Mouse (Mus musculus) liver, embryonic 11.5 days (tissue): ENCODE measurements at regions not wholly inside any gene's neighbourhood (a gene's known extent, or its start where the extent isn't known, plus 50 kb on each side); places are given as distances from the start of the nearest gene placed in this dataset.
"Not testable (repeated sequence)": the region's sequence is repeated elsewhere in the genome, so short reads cannot be mapped to it uniquely, and the experiment has no call there.

ENCODE experiments used
- ATAC-seq: fragments of 200-750 bp; cut with Nextera tagmentation; replicated peaks from 2 replicates; pipeline ENCODE4 v1.8.0; 2017; ENCODE audit warnings: moderate number of reproducible peaks, mild to moderate bottlenecking, moderate TSS enrichment, moderate library complexity; ENCODE audit not compliant: low FRiP score
- DNase-seq: peaks from one replicate; pipeline ENCODE4 v3.0.0-alpha.2; 2017; ENCODE audit warnings: low spot score
- H3K27ac ChIP-seq: fragments of 300-500 bp; sonication (generic); 2 replicates; pipeline ENCODE4 v1.5.1; 2014; ENCODE audit warnings: mild to moderate bottlenecking, low read depth, low read length, control low read depth
- H3K27me3 ChIP-seq: fragments of 300-500 bp; sonication (generic); replicated peaks from 2 replicates; pipeline ENCODE4 v1.6.1; 2014; ENCODE audit warnings: low read length, mixed read lengths; ENCODE audit not compliant: control insufficient read depth, insufficient read depth
- H3K36me3 ChIP-seq: fragments of 300-500 bp; sonication (generic); 2 replicates; pipeline ENCODE4 v1.6.1; 2014; ENCODE audit warnings: mild to moderate bottlenecking, low read length, moderate library complexity, mixed read lengths; ENCODE audit not compliant: control insufficient read depth, insufficient read depth
- H3K4me1 ChIP-seq: fragments of 300-500 bp; sonication (generic); replicated peaks from 2 replicates; pipeline ENCODE4 v1.6.1; 2014; ENCODE audit warnings: low read length, mixed read lengths; ENCODE audit not compliant: control insufficient read depth, insufficient read depth
- H3K4me2 ChIP-seq: fragments of 300-500 bp; sonication (generic); 2 replicates; pipeline ENCODE4 v1.6.1; 2014; ENCODE audit warnings: mild to moderate bottlenecking, control low read depth, moderate library complexity
- H3K4me3 ChIP-seq: fragments of 300-500 bp; sonication (generic); 2 replicates; pipeline ENCODE4 v1.5.1; 2014; ENCODE audit warnings: low read depth, low read length, control low read depth
- H3K9ac ChIP-seq: fragments of 300-500 bp; sonication (generic); 2 replicates; pipeline ENCODE4 v1.6.1; 2014; ENCODE audit warnings: low read depth, low read length, control low read depth
- H3K9me3 ChIP-seq: fragments of 300-500 bp; sonication (generic); 2 replicates; pipeline ENCODE4 v1.6.1; 2016; ENCODE audit warnings: low read length, inconsistent platforms, mixed read lengths; ENCODE audit not compliant: control insufficient read depth
- WGBS: fragments of 180-500 bp; shearing (Covaris S2); extraction: QIAGEN DNeasy Blood & Tissue Kit; methylation state at CpG from one replicate; pipeline ENCODE4 v1.1.7; 2014; 5-methylcytosine and 5-hydroxymethylcytosine counted together

DNA sequence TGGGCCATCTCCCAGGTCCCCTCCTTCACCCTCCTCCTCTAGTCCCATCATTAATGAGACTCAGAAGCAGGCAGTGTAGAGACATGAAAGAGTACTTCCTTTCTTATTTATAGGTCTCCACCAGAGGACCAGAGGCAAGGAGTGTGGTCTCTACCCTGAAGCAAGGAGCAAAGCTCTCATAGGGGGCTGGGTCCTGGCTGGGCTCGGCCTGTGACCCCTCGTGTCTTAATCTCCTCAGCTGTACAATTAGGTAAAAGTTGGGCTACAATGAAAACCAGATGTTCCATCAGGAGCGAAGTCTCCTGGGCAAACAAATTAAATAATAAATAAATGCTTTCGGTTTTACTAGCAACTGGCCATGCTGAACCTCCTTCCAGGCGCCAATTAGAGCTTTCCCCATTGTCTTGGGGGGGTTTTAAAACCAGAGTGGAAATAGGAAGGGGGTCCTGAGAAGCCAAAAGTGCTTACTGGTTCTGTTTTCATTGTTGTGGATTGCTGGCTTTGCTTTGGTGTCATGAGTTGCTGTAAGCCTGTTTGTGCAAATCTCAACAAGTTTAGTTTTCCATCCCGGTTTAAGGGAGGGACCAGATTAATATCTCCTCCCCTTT lies 454.2 kb upstream of the Sall1 start:
- H3K4me2 ChIP-seq: no peak overlapping the region
- H3K27me3 ChIP-seq: no peaks in the 10 kb centered on the region
- H3K4me1 ChIP-seq: no peaks in the 10 kb centered on the region; the same call in 1 of the 2 replicates
- H3K9me3 ChIP-seq: no peaks in the 10 kb centered on the region
- DNase-seq (no peak), ATAC-seq (no peak)
- no peak overlapping the region for H3K4me3 ChIP-seq
- H3K9ac ChIP-seq: no peak overlapping the region
- no peak overlapping the region for H3K27ac ChIP-seq
- H3K36me3 ChIP-seq: no peaks in the 10 kb centered on the region
- WGBS: 63% methylated on average over 6 of the region's 6 CpGs

- H3K9ac ChIP-seq: no peak overlapping the region
- H3K27me3 ChIP-seq: no peaks in the 10 kb centered on the region
- no peaks in the 10 kb centered on the region for H3K9me3 ChIP-seq
- no peaks in the 10 kb centered on the region for H3K4me1 ChIP-seq
- no peak overlapping the region for H3K4me2 ChIP-seq
- H3K36me3 ChIP-seq: no peaks in the 10 kb centered on the region
- no peak overlapping the region for H3K4me3 ChIP-seq
- DNase-seq (no peak), ATAC-seq (no peak)
- H3K27ac ChIP-seq: no peak overlapping the region
Measured at GRCm38 (mm10) chr8:89492336-89492735, 448.4 kb upstream of the Sall1 start.

GRCm38 (mm10) chr8:89482481-89482880 lies 438.5 kb upstream of the Sall1 start:
- H3K27me3 ChIP-seq, H3K36me3 ChIP-seq, H3K9me3 ChIP-seq, H3K4me1 ChIP-seq, H3K9ac ChIP-seq, DNase-seq, ATAC-seq, H3K27ac ChIP-seq, H3K4me3 ChIP-seq, H3K4me2 ChIP-seq: not testable (repeated sequence)
- 77% methylated on average over 1 of the region's 1 CpGs for WGBS

GRCm38 (mm10) chr8:89476930-89477329 lies 433.0 kb upstream of the Sall1 start:
- Histone ChIP-seq H3K9me3 (no peaks in the 10 kb centered on the region), H3K4me3 (no peak overlapping the region), H3K27ac (no peak overlapping the region), H3K36me3 (no peaks in the 10 kb centered on the region), H3K4me1 (no peaks in the 10 kb centered on the region), H3K27me3 (no peaks in the 10 kb centered on the region), H3K4me2 (no peak overlapping the region), H3K9ac (no peak overlapping the region)
- ATAC-seq (no peak), DNase-seq (no peak)
- 66% methylated on average over 4 of the region's 4 CpGs for WGBS

GRCm38 (mm10) chr8:89471116-89471515 lies 427.2 kb upstream of the Sall1 start:
- Histone ChIP-seq H3K36me3 (no peaks in the 10 kb centered on the region), H3K9ac (no peak overlapping the region), H3K27ac (no peak overlapping the region), H3K4me2 (no peak overlapping the region), H3K27me3 (no peaks in the 10 kb centered on the region), H3K4me3 (no peak overlapping the region), H3K9me3 (no peaks in the 10 kb centered on the region), H3K4me1 (no peaks in the 10 kb centered on the region)
- DNase-seq: no peak
- ATAC-seq: no peak
- 82% methylated on average over 5 of the region's 5 CpGs for WGBS

- H3K36me3 ChIP-seq: no peaks in the 10 kb centered on the region
- no peaks in the 10 kb centered on the region for H3K4me1 ChIP-seq
- no peak overlapping the region for H3K4me3 ChIP-seq
- H3K27me3 ChIP-seq: no peaks in the 10 kb centered on the region
- no peak overlapping the region for H3K4me2 ChIP-seq
- ATAC-seq: no peak
- WGBS: 88% methylated on average over 5 of the region's 5 CpGs
- no peak overlapping the region for H3K27ac ChIP-seq
- no peak overlapping the region for H3K9ac ChIP-seq
- DNase-seq: no peak
- no peaks in the 10 kb centered on the region for H3K9me3 ChIP-seq
Measured at GRCm38 (mm10) chr8:89468782-89469220, 424.8 kb upstream of the Sall1 start.

DNA sequence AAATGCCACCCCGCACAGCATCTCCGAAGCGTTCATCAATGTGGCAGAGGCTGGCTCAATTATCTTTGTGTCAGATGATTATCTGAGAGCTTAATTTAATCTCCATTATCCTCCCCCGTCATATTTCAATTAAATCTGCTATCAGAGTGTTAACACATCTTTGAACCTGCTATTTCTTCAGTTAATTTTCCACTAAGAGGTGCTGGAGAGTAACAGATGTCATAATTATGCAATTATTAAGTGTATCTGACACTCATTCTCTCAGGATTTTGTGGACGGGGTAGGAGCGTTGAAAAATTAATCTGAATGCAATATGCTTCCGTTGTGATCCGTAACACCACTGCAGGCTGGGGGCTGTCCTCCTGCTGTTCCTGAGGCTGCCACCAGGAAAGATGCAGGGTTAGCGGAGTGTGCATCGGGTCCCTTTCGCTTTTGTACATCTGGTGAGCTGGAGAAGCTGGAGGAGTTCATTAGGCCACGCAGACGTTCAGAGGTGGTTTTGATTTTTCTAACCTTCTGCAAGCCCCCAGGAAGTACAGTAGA lies 421.3 kb upstream of the Sall1 start:
- DNase-seq (no peak), ATAC-seq (no peak)
- no peaks in the 10 kb centered on the region for H3K27me3 ChIP-seq
- H3K4me1 ChIP-seq: no peaks in the 10 kb centered on the region
- H3K27ac ChIP-seq: no peak overlapping the region
- no peak overlapping the region for H3K4me2 ChIP-seq
- no peaks in the 10 kb centered on the region for H3K9me3 ChIP-seq
- WGBS: 86% methylated on average over 13 of the region's 13 CpGs
- H3K4me3 ChIP-seq: no peak overlapping the region
- H3K9ac ChIP-seq: no peak overlapping the region
- no peaks in the 10 kb centered on the region for H3K36me3 ChIP-seq

DNA sequence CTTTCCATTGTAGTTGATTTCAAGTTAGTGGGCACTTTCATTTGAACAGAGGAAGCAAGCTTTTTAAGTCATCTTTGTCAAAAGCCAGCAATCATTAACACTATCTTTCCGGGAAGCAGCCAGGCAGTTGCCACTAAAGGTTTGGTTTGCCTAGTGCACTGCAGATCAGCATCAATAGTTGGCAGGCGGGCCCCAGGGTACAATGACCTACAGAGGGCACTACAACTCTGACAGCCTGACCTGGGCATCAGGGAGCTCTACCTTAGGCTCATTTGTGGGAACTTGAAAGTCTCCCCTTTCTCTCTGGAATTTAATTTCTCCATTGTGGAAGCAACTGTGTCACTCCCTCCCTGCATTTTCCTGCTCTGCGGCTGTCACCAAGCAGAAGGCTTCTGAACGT lies 412.6 kb upstream of the Sall1 start:
- Histone ChIP-seq H3K27me3 (no peaks in the 10 kb centered on the region), H3K4me3 (no peak overlapping the region), H3K36me3 (no peaks in the 10 kb centered on the region), H3K9ac (no peak overlapping the region), H3K9me3 (no peaks in the 10 kb centered on the region), H3K4me2 (no peak overlapping the region), H3K4me1 (no peaks in the 10 kb centered on the region), H3K27ac (no peak overlapping the region)
- 48% methylated on average over 4 of the region's 4 CpGs for WGBS
- no peak for DNase-seq
- no peak for ATAC-seq

DNA sequence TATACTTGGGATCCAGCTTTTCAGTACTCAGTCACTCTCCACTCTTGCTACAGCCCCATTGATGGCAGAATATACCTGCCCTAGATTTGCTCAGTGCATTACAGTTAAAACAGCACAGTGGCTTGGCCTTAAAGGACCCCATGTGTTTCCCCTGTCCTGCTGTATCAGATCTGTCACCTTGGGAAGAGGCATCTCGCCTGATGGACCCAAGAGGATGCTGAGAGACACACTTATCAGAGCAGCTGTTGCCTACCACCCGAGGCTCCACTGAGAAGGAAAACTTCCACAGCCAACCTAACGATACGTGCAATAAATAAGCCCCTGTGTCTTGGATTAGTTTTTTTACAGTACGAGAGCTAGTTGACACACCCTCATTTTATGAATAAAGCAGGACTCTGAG lies 411.8 kb upstream of the Sall1 start:
- H3K4me1 ChIP-seq: no peaks in the 10 kb centered on the region
- H3K27ac ChIP-seq: no peak overlapping the region
- H3K9me3 ChIP-seq: no peaks in the 10 kb centered on the region
- no peak overlapping the region for H3K4me3 ChIP-seq
- no peak overlapping the region for H3K9ac ChIP-seq
- no peaks in the 10 kb centered on the region for H3K36me3 ChIP-seq
- H3K4me2 ChIP-seq: no peak overlapping the region
- H3K27me3 ChIP-seq: no peaks in the 10 kb centered on the region
- DNase-seq (no peak), ATAC-seq (no peak)
- WGBS: 64% methylated on average over 5 of the region's 5 CpGs
